Mouse (Mus musculus) thymus, postnatal 14 days (tissue): ENCODE measurements around the gene Mcts2.

Experiments used
- DNase-seq: peaks from one replicate; pipeline ENCODE4 v3.0.0; 2021

Mcts2 gene

GRCm38 (mm10) chr2:152691564-152692217 is 4.9 kb downstream of the Mcts2 start:
- DNase-seq, result no peak

GRCm38 (mm10) chr2:152693233-152693632 is 6.4 kb downstream of the Mcts2 start:
- DNase-seq, result peak; percentile 75

- no peak for DNase-seq
These were observed 6.9 kb downstream of the Mcts2 start for GRCm38 (mm10) chr2:152693735-152694134.

GRCm38 (mm10) chr2:152694708-152695107 is 7.9 kb downstream of the Mcts2 start:
- no peak for DNase-seq

- no peak for DNase-seq
These were observed 9.2 kb downstream of the Mcts2 start for GRCm38 (mm10) chr2:152696016-152696415.

GRCm38 (mm10) chr2:152696476-152697164 is 9.8 kb downstream of the Mcts2 start:
- DNase-seq, result peak; percentile 94

GRCm38 (mm10) chr2:152700138-152700537 is 13.3 kb downstream of the Mcts2 start:
- no peak for DNase-seq

GRCm38 (mm10) chr2:152700725-152701124 is 13.9 kb downstream of the Mcts2 start:
- no peak for DNase-seq

GRCm38 (mm10) chr2:152703596-152704255 is 16.9 kb downstream of the Mcts2 start:
- DNase-seq, result no peak

- no peak for DNase-seq
These were observed 17.4 kb downstream of the Mcts2 start for GRCm38 (mm10) chr2:152704256-152704605.

- DNase-seq, result no peak
These were observed 18.1 kb downstream of the Mcts2 start for GRCm38 (mm10) chr2:152704811-152705370.

- DNase-seq, result no peak
These were observed 19.2 kb downstream of the Mcts2 start for GRCm38 (mm10) chr2:152705993-152706571.

- no peak for DNase-seq
These were observed 20.4 kb downstream of the Mcts2 start for GRCm38 (mm10) chr2:152707186-152707585.

GRCm38 (mm10) chr2:152707627-152708026 is 20.8 kb downstream of the Mcts2 start:
- peak; percentile 18 for DNase-seq

GRCm38 (mm10) chr2:152709066-152709465 is 22.2 kb downstream of the Mcts2 start:
- no peak for DNase-seq

GRCm38 (mm10) chr2:152716241-152716772 is 29.5 kb downstream of the Mcts2 start:
- DNase-seq, result no peak

GRCm38 (mm10) chr2:152717652-152718051 is 30.8 kb downstream of the Mcts2 start:
- no peak for DNase-seq

- no peak for DNase-seq
These were observed 31.2 kb downstream of the Mcts2 start for GRCm38 (mm10) chr2:152718076-152718475.

- peak; percentile 36 for DNase-seq
These were observed 37.0 kb downstream of the Mcts2 start for GRCm38 (mm10) chr2:152723651-152724331.

GRCm38 (mm10) chr2:152724332-152724723 is 37.5 kb downstream of the Mcts2 start:
- no peak for DNase-seq

GRCm38 (mm10) chr2:152725178-152725750 is 38.4 kb downstream of the Mcts2 start:
- DNase-seq, result no peak

- DNase-seq, result no peak
These were observed 39.4 kb downstream of the Mcts2 start for GRCm38 (mm10) chr2:152726213-152726612.
